Mouse (Mus musculus) urinary bladder, adult 2 months (tissue): Measurements from ENCODE around the gene Atp6v0a1. TPM values are rescaled to one million over a fixed set of nuclear protein-coding genes. Genes with fewer than 3 reads are reported as not detected.
"Not testable (repeated sequence)": the region's sequence is repeated elsewhere in the genome, so short reads cannot be mapped to it uniquely, and the experiment has no call there.

Source experiments
- DNase-seq: peaks from one replicate; pipeline ENCODE4 v3.0.0; 2022; ENCODE audit warnings: low spot score
- polyA plus RNA-seq: library from polyadenylated mRNA; depleted of rRNA; stranded (reverse); fragments of >200 nt; gene quantifications from 2 replicates; pipeline ENCODE4 v1.2.3, GENCODE M21; 2012

Gene Atp6v0a1
- polyA plus RNA-seq, 1 experiment: 66.9 TPM

DNA sequence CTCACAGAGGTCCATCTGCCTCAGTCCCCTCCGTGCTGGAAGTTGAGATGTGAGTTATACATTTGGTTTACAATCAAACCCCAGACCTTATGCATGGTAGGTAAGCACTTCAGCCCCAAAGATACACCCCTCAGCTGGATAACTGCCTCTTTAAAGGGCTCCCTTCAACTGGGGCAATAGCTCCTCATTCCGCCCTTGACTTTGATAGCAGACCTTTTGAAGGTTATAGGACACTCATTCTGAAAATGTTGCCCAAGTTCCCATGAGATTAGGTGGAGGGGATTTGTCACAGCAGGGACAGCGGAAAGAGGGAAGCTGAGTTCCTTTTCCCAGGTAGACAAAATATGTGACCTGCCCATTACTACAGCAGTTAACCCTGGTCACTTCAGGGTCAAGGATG, 28.0 kb upstream of the Atp6v0a1 start:
- DNase-seq: no peak

DNA sequence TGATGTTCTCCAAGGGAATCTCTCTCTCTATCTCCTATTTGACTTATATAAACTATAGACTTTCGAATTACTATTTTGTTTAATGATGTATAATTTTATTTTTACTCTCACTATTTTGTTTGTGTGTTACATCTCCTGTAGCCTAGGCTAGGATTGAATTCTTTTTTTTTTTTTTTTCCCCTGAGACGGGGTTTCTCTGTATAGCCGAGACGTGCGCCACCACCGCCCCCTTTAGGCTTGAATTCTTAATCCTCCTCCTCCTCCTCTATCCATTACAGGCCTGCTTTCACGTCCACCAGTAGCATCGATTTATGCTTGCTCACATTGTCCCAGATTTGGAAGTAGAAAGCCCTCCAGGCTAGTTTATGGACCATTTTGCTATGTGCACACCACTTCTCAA, 27.2 kb upstream of the Atp6v0a1 start:
- DNase-seq: no peak

DNA sequence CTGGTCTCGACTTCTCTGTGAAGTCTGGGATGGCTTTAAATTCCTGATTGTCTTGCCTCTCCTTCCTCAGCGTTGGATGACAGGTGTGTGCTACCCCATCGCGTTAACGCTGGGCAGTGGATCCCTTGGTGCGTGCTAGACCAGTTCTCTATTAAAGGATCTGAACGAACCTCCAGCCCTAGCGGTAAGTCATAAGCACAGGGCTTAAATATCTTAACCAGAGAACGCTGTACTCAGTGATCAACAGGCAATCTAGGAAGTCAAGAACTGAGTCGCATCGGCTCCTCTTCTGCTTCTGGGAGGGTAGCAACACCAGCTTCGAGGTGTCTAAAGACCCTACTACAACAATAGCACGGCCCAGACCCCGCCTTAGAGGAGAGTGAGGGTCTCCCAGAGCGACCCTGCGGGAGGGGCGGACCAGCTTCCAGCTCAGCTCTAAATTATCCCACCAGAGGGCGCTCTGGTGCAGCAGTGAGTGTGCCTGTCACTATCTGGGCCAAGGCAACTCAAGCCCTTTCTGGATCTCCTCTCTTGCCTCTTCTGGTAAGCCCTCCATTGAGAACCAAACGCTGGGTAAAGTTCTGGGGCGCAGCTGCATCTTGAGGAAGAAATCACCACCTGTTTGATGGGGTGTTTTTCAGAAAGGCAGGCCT, 26.0 kb upstream of the Atp6v0a1 start:
- peak; percentile 70 for DNase-seq

DNA sequence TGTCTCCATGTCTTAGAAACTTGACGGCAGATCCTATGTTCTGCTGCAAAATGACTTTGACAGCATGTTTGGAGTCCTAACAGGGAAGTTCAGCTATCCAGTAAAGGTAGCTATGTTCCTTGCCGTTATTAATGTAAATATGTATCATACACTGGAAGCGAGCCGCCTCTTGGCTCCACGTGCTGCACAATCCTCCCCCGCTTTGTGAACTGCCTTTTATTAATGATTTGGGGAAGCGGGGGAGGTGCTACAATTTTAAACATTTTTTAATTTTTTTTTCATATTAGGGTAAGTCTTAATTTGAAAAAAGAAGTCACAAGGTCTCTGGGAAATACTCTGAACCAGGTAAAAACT, 25.5 kb upstream of the Atp6v0a1 start:
- no peak for DNase-seq

DNA sequence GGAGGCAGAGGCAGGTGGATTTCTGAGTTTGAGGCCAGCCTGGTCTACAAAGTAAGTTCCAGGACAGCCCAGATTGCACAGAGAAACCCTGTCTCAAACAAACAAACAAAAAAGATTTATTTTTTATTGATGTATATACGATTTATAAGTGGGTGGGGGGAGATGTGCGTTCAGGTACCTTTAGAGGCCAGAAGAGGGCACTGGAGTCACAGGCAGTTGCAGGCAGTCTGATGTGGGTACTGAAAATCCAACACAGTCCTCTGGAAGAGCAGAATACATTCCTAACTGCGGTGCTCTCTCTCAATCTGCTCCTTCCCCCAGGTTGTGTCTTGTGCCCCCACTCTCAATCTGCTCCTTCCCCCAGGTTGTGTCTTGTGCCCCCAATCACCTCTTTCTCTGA, 23.6 kb upstream of the Atp6v0a1 start:
- no peak for DNase-seq

DNA sequence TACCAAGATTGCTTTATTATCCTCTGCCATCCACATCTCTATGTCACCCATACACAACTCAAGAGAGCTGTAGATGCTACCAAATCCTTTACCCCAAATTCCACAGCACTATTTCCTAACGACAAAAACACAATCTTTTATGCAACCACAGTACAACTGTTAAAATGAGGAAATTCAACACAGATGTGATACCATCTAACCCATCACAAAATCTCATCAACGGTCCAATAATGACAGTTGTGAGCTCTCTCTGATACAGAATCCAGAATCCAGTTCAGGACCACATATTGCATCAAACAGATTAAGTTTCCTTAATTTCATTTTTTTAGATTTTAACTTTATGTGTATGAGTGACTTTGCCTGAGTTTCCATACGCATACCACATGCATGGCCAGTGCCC, 20.6 kb upstream of the Atp6v0a1 start:
- DNase-seq: no peak

DNA sequence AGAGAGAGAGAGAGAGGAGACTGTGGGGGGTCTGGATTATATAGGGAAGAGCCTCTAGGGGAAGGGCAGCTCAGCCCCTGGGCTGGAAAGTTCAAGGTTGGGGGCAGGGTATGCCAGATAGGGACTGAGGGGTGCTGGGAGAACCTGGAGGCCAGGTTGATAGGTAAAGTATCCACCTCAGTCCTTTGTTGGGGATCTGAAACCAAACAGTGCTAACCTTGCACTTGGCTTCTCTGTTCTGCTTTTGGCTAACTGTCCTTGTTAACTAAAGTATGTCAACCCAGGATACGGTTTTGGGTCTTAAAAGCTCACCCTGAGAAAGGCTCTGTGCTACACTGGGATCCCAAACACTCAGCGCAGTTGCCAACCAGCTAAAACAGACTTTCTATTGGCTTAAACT, 19.6 kb upstream of the Atp6v0a1 start:
- no peak for DNase-seq

DNA sequence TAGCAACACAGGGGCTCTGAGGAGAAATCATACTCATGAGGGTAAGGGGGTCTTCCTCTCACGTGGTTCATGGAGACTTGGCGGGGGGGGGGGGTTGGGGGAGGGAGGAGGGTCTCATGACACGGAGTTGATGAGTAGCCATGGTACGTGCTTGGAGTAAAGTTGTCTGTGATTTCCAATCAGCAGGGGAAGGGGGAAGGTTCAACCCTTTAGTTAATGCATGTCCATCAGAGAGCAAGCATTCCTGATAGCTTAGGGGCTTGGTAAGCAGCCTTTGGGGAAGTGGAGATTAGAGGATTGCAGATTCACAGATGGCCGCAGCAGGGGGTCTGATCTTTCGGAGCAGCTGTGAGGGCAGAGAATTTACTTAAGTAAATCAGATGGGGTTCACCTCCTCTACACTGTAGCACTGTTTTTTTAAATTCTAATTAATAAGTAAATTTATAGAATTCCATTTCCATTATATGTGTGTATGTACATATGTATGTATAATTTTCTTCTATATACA, 18.2 kb upstream of the Atp6v0a1 start:
- no peak for DNase-seq

DNA sequence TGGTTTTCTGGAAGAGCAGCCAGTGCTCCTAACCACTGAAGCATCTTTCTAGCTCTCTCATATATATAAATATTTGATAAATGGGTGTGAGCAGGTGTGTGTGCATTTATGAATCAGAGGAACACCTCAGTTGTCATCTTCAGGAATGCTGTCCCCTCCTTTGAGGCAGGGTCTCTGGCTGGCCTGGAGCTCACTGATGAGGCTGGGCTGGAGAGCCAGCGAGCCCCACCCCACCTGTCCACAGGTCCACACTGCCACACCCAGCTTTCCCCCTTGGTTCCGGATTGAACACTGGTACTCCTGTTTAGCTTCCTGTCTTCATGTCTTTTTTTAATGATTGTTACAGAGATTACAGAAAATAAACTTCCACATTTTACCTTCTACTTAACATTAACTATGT, 15.8 kb upstream of the Atp6v0a1 start:
- no peak for DNase-seq

DNA sequence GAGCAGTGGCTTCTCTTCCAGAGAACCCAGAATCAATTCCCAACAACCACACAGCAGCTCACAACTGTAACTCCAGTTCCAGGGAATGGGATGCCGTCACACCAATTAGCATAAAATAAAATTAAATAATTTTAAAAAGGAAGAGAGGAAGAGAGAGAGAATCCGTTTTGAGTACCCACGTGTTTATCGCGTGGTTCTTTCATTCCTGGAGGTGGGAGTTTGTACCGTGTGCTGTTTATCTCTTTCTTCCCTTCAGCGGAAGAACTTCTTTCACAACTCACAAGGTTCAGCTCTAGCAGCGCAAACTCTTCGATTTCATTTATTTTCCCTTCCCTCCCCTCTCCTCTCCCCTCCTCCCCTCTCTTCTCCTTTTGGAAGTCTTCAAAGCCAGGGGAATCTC, 15.0 kb upstream of the Atp6v0a1 start:
- no peak for DNase-seq

DNA sequence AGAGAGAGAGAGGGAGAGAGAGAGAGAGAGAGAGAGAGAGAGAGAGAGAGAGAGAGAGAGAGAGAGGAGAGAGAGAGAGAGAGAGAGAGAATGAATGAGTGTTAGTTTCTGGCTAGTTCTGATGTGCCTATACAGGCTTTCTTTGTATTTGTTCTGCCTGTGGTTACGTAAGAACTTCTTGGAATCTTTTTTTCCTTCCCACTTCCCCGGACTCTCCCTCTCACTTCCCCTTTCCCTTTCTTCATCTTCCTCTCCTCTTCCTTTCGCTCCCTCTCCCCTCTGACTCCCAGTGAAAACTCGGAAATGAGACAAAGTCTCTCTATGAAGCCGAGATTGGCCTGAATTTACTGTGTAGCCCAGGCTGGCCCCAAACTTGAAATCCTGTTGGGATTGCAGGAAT, 14.6 kb upstream of the Atp6v0a1 start:
- DNase-seq: no peak

DNA sequence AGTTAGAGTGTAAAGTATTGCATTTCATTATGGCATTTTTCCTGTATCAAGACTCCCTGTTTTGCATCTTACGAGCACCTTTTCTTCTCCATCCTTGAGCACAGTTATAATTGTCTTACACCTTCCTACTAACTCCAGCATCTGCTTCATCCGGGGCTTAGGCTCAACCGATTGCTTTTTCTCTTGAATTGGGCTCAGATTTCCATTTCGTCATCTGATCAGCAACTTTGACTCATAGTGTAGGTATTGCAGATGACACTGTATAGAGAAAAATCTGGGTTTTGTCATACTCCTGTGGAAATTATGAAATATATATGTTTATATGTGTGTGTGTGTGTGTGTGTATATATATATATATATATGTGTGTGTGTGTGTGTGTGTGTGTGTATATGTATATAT, 12.8 kb upstream of the Atp6v0a1 start:
- no peak for DNase-seq

DNA sequence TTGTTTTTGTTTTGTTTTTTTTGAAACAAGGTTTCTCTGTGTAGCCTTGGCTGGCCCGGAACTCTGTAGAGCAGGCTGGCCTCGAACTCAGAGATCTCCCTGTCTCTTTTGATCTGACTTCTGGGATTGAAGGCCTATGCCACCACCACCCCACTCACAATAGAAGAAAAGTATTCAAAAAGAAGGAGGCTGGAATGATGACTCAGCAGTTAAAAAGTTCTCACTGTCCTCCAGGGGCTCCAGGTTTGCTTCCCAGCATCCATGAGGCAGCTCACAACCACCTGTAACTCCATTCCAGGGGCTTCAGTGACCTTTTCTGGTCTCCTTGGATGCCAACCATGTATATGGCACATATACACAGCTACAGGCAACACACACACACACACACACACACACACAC, 10.4 kb upstream of the Atp6v0a1 start:
- DNase-seq: no peak

DNA sequence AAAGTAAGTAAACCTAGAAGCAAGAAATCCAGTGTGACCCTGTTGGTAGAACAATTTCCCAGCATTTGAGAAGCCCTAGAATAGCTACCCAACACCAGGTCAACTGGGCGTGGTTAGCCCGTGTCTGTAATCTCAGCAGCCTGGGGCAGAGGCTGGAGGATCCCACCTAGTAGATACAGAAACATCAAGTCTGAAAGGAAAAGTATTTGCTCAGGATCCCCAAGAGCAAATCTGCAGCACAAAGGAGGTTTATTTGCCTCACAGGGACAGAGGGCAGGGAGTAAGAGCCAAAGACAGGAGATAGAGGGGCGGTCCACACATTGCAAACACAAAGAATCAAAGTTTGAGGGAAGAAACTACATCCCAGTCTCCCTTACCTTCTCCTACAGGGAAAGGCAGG, 10.0 kb upstream of the Atp6v0a1 start:
- no peak for DNase-seq

DNA sequence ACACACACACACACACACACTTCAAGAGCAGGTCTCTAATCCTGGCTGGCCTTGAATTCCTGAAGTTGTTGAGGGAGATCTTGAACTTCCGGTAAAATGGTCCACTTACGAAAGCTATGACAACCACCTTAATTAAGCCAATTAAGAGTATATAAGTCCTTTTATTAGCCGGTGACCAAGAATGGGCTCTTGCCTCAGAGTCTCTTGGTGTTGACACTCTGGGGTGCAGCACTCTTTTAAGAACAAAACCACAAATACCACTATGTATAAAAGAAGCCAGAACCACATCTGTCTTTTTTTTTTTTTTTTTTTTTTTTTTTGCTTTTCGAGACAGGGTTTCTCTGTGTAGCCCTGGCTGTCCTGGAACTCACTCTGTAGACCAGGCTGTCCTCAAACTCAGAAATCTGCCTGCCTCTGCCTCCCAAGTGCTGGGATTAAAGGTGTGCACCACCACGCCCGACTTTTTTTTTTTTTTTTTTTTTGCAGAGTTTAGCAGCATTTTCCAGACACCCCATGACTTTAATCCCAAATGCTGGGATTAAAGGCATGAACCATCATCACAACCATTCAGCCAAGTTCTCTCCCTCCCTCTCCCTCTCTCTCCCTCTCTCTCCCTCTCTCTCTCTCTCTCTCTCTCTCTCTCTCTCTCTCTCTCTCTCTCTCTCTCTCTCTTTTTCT, 7.2 kb upstream of the Atp6v0a1 start:
- not testable (repeated sequence) for DNase-seq

DNA sequence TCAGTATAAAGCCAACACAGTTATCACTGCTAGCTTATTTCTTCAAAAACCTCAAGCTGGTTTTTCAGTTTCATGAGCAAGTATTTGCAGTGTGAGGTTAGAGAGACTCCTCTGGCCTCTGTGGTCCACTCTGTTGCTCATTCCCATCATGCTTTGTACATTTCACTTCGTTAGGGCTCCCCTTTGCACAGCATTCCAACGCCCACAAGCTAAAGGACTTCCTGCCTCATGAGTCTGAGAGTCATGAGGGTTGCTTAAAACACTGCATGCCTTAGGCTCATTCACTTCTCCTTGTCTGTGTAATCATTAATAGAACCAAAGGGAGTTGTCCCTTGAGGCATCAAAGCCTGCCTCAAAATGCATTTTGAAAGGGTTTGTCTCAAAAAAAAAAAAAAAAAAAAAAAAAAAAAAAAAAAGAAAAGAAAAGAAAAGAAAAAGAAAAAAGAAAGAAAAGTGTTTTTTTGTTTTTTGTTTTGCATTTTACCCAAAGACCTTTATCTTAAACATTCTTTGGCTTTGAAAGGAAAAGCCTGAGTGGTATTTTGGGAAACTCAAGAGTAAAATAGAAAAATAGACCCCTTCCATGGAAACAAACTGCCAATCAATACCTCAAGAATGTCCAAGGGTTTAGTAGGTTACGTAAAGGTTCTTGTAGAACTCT, 6.1 kb upstream of the Atp6v0a1 start:
- no peak for DNase-seq

DNA sequence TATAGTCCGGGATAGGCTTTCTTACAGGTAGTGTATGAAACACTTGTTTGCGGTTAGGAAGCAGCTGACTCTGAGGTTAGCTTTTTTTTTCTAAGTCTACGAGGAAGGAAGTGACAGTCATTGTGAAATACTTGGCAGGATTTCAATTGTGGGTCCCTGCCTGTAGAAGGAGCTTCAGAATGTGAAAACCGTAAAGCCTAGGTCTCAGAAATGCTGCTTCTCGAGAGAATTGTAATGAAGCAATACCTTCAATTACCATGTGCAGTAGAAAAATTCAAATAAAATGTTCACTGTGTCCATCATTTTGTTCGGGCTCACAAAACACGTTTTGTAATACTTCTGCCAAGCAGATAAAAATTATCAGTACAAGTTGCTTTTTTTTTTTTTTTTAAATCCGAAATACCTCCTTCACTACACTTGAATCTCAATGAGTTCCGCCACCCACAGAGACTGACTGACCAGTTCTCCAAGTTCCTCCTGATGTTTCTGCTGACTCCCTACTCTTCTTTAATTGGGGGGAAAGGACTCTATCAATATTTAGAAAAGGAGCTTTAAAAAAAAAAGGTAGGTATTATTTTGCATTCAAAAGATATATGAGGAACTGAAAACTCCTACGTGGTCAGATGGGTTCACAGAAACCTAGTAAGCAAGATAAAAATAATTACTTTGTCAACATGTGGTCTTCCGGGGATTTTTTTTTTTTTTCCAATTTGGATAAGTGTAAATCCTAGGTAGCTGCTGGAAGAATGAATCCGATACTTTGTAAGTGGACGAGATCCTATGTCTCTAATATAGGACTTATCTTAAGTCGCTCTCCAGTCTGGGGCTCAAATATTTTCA, 826 bp upstream of the Atp6v0a1 start:
- no peak for DNase-seq

DNA sequence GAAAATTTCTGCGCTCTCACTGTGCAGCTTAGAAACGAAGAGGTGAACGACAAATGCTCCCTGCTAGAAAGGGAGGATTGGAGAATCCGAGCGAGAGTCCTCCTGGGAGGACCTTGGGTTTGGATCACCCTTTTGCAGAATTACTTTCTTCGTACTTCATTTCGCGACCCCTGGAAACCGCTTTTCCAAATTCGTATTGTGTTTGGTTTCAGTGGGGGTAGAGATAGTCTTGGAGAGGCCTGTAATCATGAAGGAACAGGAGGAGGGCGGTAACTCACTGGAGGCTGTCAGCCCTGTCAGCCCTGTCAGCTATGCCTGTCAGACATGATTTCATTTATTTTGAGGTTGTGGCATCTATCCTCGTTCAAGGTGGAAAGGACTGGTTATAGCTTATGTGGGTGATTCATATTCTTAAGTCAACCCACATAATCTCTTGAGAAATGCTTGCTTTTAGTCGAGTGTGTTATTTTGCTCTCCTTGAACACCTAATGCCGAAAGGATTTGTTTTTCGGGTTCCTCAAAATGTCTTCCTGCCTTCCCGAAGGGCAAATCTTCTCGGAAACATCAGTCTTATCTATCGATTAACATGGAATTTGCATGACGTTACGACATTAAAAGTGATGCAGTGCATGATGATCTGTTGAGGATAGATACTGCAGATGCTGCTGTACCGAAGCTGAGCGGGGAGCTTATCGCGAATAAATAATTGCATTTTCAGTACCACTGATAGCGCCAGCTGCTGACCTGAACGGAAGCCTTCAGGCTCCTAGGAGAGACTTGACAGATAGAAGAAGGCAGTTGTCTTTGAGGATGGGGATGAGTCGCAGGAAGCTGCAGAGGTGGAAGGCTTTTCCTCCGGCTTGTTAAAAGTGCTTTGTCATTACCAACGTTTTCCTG, 884 bp downstream of the Atp6v0a1 start:
- no peak for DNase-seq

DNA sequence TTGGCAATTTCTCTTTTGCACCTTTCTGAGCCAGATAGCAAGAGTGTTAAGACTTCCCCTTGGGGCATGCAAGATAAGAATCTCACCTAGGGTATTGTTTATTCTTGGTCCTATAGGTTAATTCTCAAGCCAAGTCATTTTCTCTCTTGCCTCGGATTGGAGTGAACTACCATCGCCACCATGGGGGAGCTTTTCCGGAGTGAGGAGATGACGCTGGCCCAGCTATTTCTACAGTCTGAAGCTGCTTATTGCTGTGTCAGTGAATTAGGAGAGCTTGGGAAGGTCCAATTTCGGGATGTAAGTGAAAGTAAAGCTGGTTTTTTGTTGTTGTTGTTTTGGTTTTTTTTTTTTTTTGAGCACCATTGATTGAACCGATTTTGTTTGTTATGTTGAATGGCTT, 2.4 kb downstream of the Atp6v0a1 start:
- no peak for DNase-seq

DNA sequence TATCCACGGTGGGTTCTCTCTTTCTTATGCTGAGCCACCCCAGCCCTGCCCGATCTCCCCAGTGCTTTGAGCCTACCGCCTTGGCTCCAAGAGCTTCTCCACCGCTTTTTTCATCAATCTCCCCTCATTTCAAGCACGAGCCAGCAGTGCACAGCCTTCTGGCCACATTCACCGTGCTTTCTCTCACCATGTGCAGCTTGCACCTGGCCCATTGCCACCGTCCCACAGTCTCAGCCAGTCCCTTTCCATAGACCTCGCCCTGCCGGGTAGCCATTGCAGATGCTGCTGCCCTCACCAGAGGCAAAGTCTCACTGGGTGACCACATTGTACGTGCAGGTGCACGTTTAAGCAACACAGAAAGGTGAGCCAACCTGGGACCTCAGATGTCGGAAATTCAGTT, 14.1 kb downstream of the Atp6v0a1 start:
- no peak for DNase-seq

DNA sequence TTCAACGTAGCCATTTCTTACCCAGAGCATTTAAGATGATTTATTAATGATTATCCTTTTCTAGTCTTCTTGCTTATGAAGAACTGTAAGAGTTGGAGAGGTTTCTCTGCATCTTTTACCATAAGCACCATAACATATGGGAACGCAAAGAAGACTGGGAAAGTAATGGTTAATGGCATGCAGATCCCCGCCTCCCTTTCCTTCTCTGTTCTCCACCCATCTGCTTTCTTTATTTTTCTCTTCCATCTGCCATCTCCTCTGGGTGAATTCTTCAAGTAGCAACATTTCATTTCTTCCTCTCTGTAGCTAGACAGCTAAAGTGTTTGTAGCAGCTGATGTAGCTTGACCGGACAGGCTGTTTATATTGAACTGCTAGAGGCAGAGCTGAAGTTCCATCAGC, 14.7 kb downstream of the Atp6v0a1 start:
- no peak for DNase-seq
